Mouse (Mus musculus) forebrain, embryonic 12.5 days (tissue): ENCODE results near the gene Gm11596. TPM values are rescaled to one million over a fixed set of nuclear protein-coding genes. Genes with fewer than 3 reads are reported as not detected.
"Not testable (repeated sequence)": the region's sequence is repeated elsewhere in the genome, so short reads cannot be mapped to it uniquely, and the experiment has no call there.

ENCODE experiments used
- ATAC-seq: fragments of 200-750 bp; cut with Nextera tagmentation; 2 replicates; pipeline ENCODE4 v1.8.0; 2017; ENCODE audit warnings: moderate TSS enrichment; ENCODE audit not compliant: low FRiP score
- H3K27ac ChIP-seq: fragments of 300-500 bp; sonication (generic); 2 replicates; pipeline ENCODE4 v1.5.1; 2016; ENCODE audit warnings: mild to moderate bottlenecking
- H3K27me3 ChIP-seq: fragments of 300-500 bp; sonication (generic); 2 replicates; pipeline ENCODE4 v1.6.1; 2016; ENCODE audit warnings: mild to moderate bottlenecking
- H3K36me3 ChIP-seq: fragments of 300-500 bp; sonication (generic); replicated peaks from 2 replicates; pipeline ENCODE4 v1.6.1; 2016; ENCODE audit warnings: mild to moderate bottlenecking
- H3K4me1 ChIP-seq: fragments of 300-500 bp; sonication (generic); 2 replicates; pipeline ENCODE4 v1.6.1; 2016
- H3K4me2 ChIP-seq: fragments of 300-500 bp; sonication (generic); 2 replicates; pipeline ENCODE4 v1.6.1; 2016; ENCODE audit warnings: mild to moderate bottlenecking, moderate library complexity
- H3K4me3 ChIP-seq: fragments of 300-500 bp; sonication (generic); replicated peaks from 2 replicates; pipeline ENCODE4 v1.5.1; 2016; ENCODE audit warnings: mild to moderate bottlenecking
- H3K9ac ChIP-seq: fragments of 300-500 bp; sonication (generic); 2 replicates; pipeline ENCODE4 v1.6.1; 2016; ENCODE audit warnings: mild to moderate bottlenecking
- H3K9me3 ChIP-seq: fragments of 300-500 bp; sonication (generic); 2 replicates; pipeline ENCODE4 v1.6.1; 2016
- WGBS: fragments of 180-500 bp; shearing (Covaris S2); methylation state at CpG from one replicate; pipeline ENCODE4 v1.1.7; 2016; 5-methylcytosine and 5-hydroxymethylcytosine counted together
- polyA plus RNA-seq: library from polyadenylated mRNA; unstranded; fragments of >200 nt; fragmentation: Nextera tagmentation; extraction: Ambion mirVana; gene quantifications from 2 replicates; pipeline ENCODE4 v1.2.1, GENCODE M21; 2016

Gene Gm11596
- not detected in 2 replicates for polyA plus RNA-seq

GRCm38 (mm10) chr11:99793367-99793766 lies at the start of gene Gm11596:
Gene Gm11596 (minus strand): TSS chr11:99793467.
- Histone ChIP-seq H3K4me1 (no peaks in the 10 kb centered on the region), H3K36me3 (no peaks in the 10 kb centered on the region), H3K27ac (no peak within 1 kb of the TSS), H3K9me3 (no peaks in the 10 kb centered on the region), H3K4me2 (no peak within 1 kb of the TSS), H3K27me3 (no peaks in the 10 kb centered on the region), H3K9ac (no peak within 1 kb of the TSS), H3K4me3 (no peak within 1 kb of the TSS)
- ATAC-seq: no peak
- 84% methylated on average over 2 of the region's 2 CpGs for WGBS

- H3K4me3 ChIP-seq: no peak overlapping the region
- peaks cover 8% of the 10 kb centered on the region; the same call in 1 of the 2 replicates for H3K4me1 ChIP-seq
- no peak; the same call in 1 of the 2 replicates for ATAC-seq
- H3K9ac ChIP-seq: no peak overlapping the region
- WGBS: 44% methylated on average over 1 of the region's 1 CpGs
- H3K36me3 ChIP-seq: no peaks in the 10 kb centered on the region
- H3K9me3 ChIP-seq: no peaks in the 10 kb centered on the region
- no peak overlapping the region for H3K4me2 ChIP-seq
- H3K27ac ChIP-seq: no peak overlapping the region
- H3K27me3 ChIP-seq: no peaks in the 10 kb centered on the region
These were observed 48.9 kb upstream of the Gm11596 start for GRCm38 (mm10) chr11:99842185-99842584.

GRCm38 (mm10) chr11:99837966-99838365 lies 44.7 kb upstream of the Gm11596 start, which contains the start of gene 2300003K06Rik:
Gene 2300003K06Rik (minus strand): TSS chr11:99838066.
- no peak within 1 kb of the TSS for H3K4me3 ChIP-seq
- no peaks in the 10 kb centered on the region for H3K9me3 ChIP-seq
- 87% methylated on average over 1 of the region's 1 CpGs for WGBS
- H3K27ac ChIP-seq: no peak within 1 kb of the TSS
- H3K9ac ChIP-seq: no peak within 1 kb of the TSS
- no peaks in the 10 kb centered on the region for H3K36me3 ChIP-seq
- ATAC-seq: no peak
- no peak within 1 kb of the TSS for H3K4me2 ChIP-seq
- peaks cover 8% of the 10 kb centered on the region; the same call in 1 of the 2 replicates for H3K4me1 ChIP-seq
- H3K27me3 ChIP-seq: no peaks in the 10 kb centered on the region

- not testable (repeated sequence) for ATAC-seq, H3K4me2 ChIP-seq, H3K9me3 ChIP-seq, H3K4me1 ChIP-seq, H3K4me3 ChIP-seq, H3K36me3 ChIP-seq, H3K27me3 ChIP-seq, H3K9ac ChIP-seq
- WGBS: 86% methylated on average over 2 of the region's 2 CpGs
- 0 out of 2 replicates have a peak within 1 kb of the TSS, but pooled peaks have one; percentile 13 for H3K27ac ChIP-seq
These were observed 22.3 kb upstream of the Gm11596 start, which contains the start of gene Gm11564 for GRCm38 (mm10) chr11:99815566-99815965. Gene Gm11564 (minus strand): TSS chr11:99815666.

- H3K27me3 ChIP-seq, H3K9me3 ChIP-seq, H3K9ac ChIP-seq, H3K36me3 ChIP-seq, ATAC-seq, H3K27ac ChIP-seq, H3K4me1 ChIP-seq, H3K4me3 ChIP-seq, H3K4me2 ChIP-seq: not testable (repeated sequence)
These were observed 16.5 kb upstream of the Gm11596 start, which contains the start of gene Krtap4-13 for GRCm38 (mm10) chr11:99809792-99810191. Gene Krtap4-13 (minus strand): TSS chr11:99809892.

- H3K36me3 ChIP-seq, H3K4me2 ChIP-seq, H3K9ac ChIP-seq, H3K27me3 ChIP-seq, H3K9me3 ChIP-seq, H3K27ac ChIP-seq, H3K4me1 ChIP-seq, ATAC-seq, H3K4me3 ChIP-seq: not testable (repeated sequence)
- no CpG with 5 or more reads among the region's 1 CpGs for WGBS
These were observed 11.1 kb upstream of the Gm11596 start, which contains the start of gene Gm11554 for GRCm38 (mm10) chr11:99804346-99804745. Gene Gm11554 (minus strand): TSS chr11:99804446.

- not testable (repeated sequence) for H3K27ac ChIP-seq, H3K4me2 ChIP-seq, H3K36me3 ChIP-seq, H3K4me3 ChIP-seq, H3K9ac ChIP-seq, H3K9me3 ChIP-seq, H3K27me3 ChIP-seq, H3K4me1 ChIP-seq, ATAC-seq
- no CpG with 5 or more reads among the region's 1 CpGs for WGBS
These were observed 5.6 kb upstream of the Gm11596 start, which contains the start of gene Gm11569 for GRCm38 (mm10) chr11:99798832-99799231. Gene Gm11569 (minus strand): TSS chr11:99798932.

GRCm38 (mm10) chr11:99784900-99785299 lies 8.4 kb downstream of the Gm11596 start, which contains the start of gene Krtap4-9:
Gene Krtap4-9 (plus strand): TSS chr11:99785200.
- H3K4me2 ChIP-seq, H3K27ac ChIP-seq, H3K27me3 ChIP-seq, H3K4me3 ChIP-seq, H3K9ac ChIP-seq, H3K36me3 ChIP-seq, H3K9me3 ChIP-seq, H3K4me1 ChIP-seq, ATAC-seq: not testable (repeated sequence)

- Histone ChIP-seq H3K27me3 (peaks cover under 1% of the 10 kb centered on the region; the same call in 1 of the 2 replicates), H3K4me2 (no peak within 1 kb of the TSS), H3K27ac (no peak within 1 kb of the TSS), H3K9me3 (no peaks in the 10 kb centered on the region), H3K4me1 (peaks cover 4% of the 10 kb centered on the region; the same call in 1 of the 2 replicates), H3K36me3 (no peaks in the 10 kb centered on the region), H3K4me3 (no peak within 1 kb of the TSS), H3K9ac (no peak within 1 kb of the TSS)
- WGBS: 96% methylated on average over 2 of the region's 2 CpGs
- no peak for ATAC-seq
These were observed 12.7 kb downstream of the Gm11596 start, which contains the start of gene Krtap4-8 for GRCm38 (mm10) chr11:99780604-99781003. Gene Krtap4-8 (minus strand): TSS chr11:99780704.

GRCm38 (mm10) chr11:99778401-99778800 lies 14.9 kb downstream of the Gm11596 start:
- WGBS: 41% methylated on average over 7 of the region's 7 CpGs
- no peak overlapping the region for H3K4me3 ChIP-seq

GRCm38 (mm10) chr11:99772813-99773212 lies 20.5 kb downstream of the Gm11596 start, which contains the start of gene Gm11595:
Gene Gm11595 (minus strand): TSS chr11:99772913.
- H3K9me3 ChIP-seq, H3K9ac ChIP-seq, H3K4me3 ChIP-seq, ATAC-seq, H3K4me1 ChIP-seq, H3K4me2 ChIP-seq, H3K27ac ChIP-seq, H3K36me3 ChIP-seq, H3K27me3 ChIP-seq: not testable (repeated sequence)

More at GRCm38 (mm10) chr11:99778401-99778800, 14.9 kb downstream of the Gm11596 start:
- Histone ChIP-seq H3K9me3 (no peaks in the 10 kb centered on the region), H3K4me1 (peaks cover 4% of the 10 kb centered on the region; the same call in 1 of the 2 replicates), H3K27ac (no peak overlapping the region), H3K9ac (no peak overlapping the region), H3K27me3 (no peaks in the 10 kb centered on the region), H3K4me2 (no peak overlapping the region), H3K36me3 (no peaks in the 10 kb centered on the region)
- ATAC-seq: no peak

GRCm38 (mm10) chr11:99768410-99768809 lies 24.9 kb downstream of the Gm11596 start:
- ATAC-seq: no peak
- no peaks in the 10 kb centered on the region for H3K27me3 ChIP-seq
- no peak overlapping the region for H3K4me2 ChIP-seq
- H3K4me1 ChIP-seq: no peaks in the 10 kb centered on the region
- no peaks in the 10 kb centered on the region for H3K9me3 ChIP-seq
- no peaks in the 10 kb centered on the region for H3K36me3 ChIP-seq
- H3K9ac ChIP-seq: no peak overlapping the region
- no peak overlapping the region for H3K27ac ChIP-seq
- 69% methylated on average over 2 of the region's 2 CpGs for WGBS
- no peak overlapping the region for H3K4me3 ChIP-seq

- H3K27ac ChIP-seq: no peak overlapping the region
- no peak overlapping the region for H3K4me3 ChIP-seq
- H3K27me3 ChIP-seq: no peaks in the 10 kb centered on the region
- ATAC-seq: no peak
- no peaks in the 10 kb centered on the region for H3K9me3 ChIP-seq
- 85% methylated on average over 1 of the region's 1 CpGs for WGBS
- H3K4me1 ChIP-seq: no peaks in the 10 kb centered on the region
- no peak overlapping the region for H3K9ac ChIP-seq
- no peaks in the 10 kb centered on the region for H3K36me3 ChIP-seq
- H3K4me2 ChIP-seq: no peak overlapping the region
These were observed 34.4 kb downstream of the Gm11596 start for GRCm38 (mm10) chr11:99758877-99759276.
